Comparison of ENCODE assay signal across 8 mouse cellular contexts in genomic region chr6:47879049-47879716, GRCm38 (mm10). TPM values are rescaled to one million over a fixed set of nuclear protein-coding genes. Genes with fewer than 3 reads are reported as not detected.
DNase-seq lines count a peak whose midpoint lies in the region; ATAC-seq and TF ChIP-seq lines count a peak whose summit lies in the region.

No protein-coding gene starts in this region.

- H3K4me1 ChIP-seq in cerebellum, adult 2 months (ENCODE audit: control insufficient read depth, insufficient read depth, low read length) = peaks cover 11% of the 10 kb centered on the region
- peaks cover 30% of the 10 kb centered on the region for H3K4me1 ChIP-seq in liver, embryonic 12.5 days

- WGBS in cerebellum, adult 2 months = 40% methylated on average over 4 of the region's 4 CpGs
- WGBS in liver, embryonic 12.5 days (ENCODE audit: insufficient replicate concordance) = 65% methylated on average over 4 of the region's 4 CpGs

- H3K4me2 ChIP-seq in liver, embryonic 12.5 days = peak overlapping the region; percentile 91

- peak overlapping the region; percentile 66 for H3K4me3 ChIP-seq in cerebellum, adult 2 months (replicated peaks; ENCODE audit: insufficient read depth, low read depth, low read length)
- H3K4me3 ChIP-seq in liver, embryonic 12.5 days = peak overlapping the region; percentile 93; the same call in 1 of the 2 replicates

- ATAC-seq in liver, embryonic 12.5 days = no peak
- no peak for ATAC-seq in granulocyte monocyte progenitor cell, adult 5-6 weeks (replicated peaks; ENCODE audit: poor library complexity, severe bottlenecking)

- no peak overlapping the region for H3K27ac ChIP-seq in cerebellum, adult 2 months (ENCODE audit: insufficient read depth, low read length)
- H3K27ac ChIP-seq in liver, embryonic 12.5 days = no peak overlapping the region

- H3K27me3 ChIP-seq in cerebellum, adult 2 months (ENCODE audit: control insufficient read depth, insufficient read depth, low read length) = no peaks in the 10 kb centered on the region
- H3K27me3 ChIP-seq in liver, embryonic 12.5 days (replicated peaks) = no peaks in the 10 kb centered on the region

- peak overlapping the region; percentile 91; the same call in 1 of the 2 replicates for H3K9ac ChIP-seq in liver, embryonic 12.5 days

- H3K9me3 ChIP-seq in liver, embryonic 12.5 days (replicated peaks) = no peaks in the 10 kb centered on the region

- TF ChIP-seq POLR2A in cerebellum, adult 2 months (IDR thresholded peaks at IDR 0.05; ENCODE audit: borderline replicate concordance, insufficient read depth, low read length) = no peak

- no peak for TF ChIP-seq CTCF in cerebellum, adult 2 months (IDR thresholded peaks at IDR 0.05; ENCODE audit: borderline replicate concordance, insufficient read depth, low read depth, low read length)

- DNase-seq in cerebellum, adult 2 months = no peak
- DNase-seq in cerebellum, adult 18-20 months = no peak
- DNase-seq in urinary bladder, postnatal 36 days (ENCODE audit: low spot score in 2 of 2) = peak; percentile 27 to 57
- DNase-seq in urinary bladder, postnatal 4 days (ENCODE audit: low spot score in 2 of 2) = no peak
- DNase-seq in frontal cortex, postnatal 25 days (ENCODE audit: low spot score in 2 of 2) = no peak
- no peak for DNase-seq in cerebellum, adult 9-11 months

- peaks cover 45% of the 10 kb centered on the region for H3K36me3 ChIP-seq in liver, embryonic 12.5 days

RNA-seq across cellular contexts. Expression of gene Zfp282, which starts 2.2 kb away (rescaled TPM):
- polyA plus RNA-seq in cerebellum, adult 2 months (2012; rRNA removed) = 14.0 and 16.6 TPM in 2 replicates
- 6.2 and 6.5 TPM in 2 replicates for polyA plus RNA-seq in liver, embryonic 12.5 days (2016; fragmentation: Nextera tagmentation; extraction: Ambion mirVana)
- total RNA-seq in granulocyte monocyte progenitor cell, adult 5-6 weeks (2014; fragmentation: Nextera tagmentation) = 10.0 and 11.3 TPM in 2 replicates
- total RNA-seq in granulocyte monocyte progenitor cell, adult 5-6 weeks (2017) = 12.0 and 14.2 TPM in 2 replicates

RNA-seq across cellular contexts. Expression of gene Zfp212, which starts 41.1 kb away (rescaled TPM):
- 17.2 and 19.0 TPM in 2 replicates for polyA plus RNA-seq in cerebellum, adult 2 months (2012; rRNA removed)
- polyA plus RNA-seq in liver, embryonic 12.5 days (2016; fragmentation: Nextera tagmentation; extraction: Ambion mirVana) = 6.6 and 7.6 TPM in 2 replicates
- 8.3 and 13.9 TPM in 2 replicates for total RNA-seq in granulocyte monocyte progenitor cell, adult 5-6 weeks (2014; fragmentation: Nextera tagmentation)
- total RNA-seq in granulocyte monocyte progenitor cell, adult 5-6 weeks (2017) = 7.3 and 11.5 TPM in 2 replicates

RNA-seq across cellular contexts. Expression of gene Zfp398, which starts 43.7 kb away (rescaled TPM):
- polyA plus RNA-seq in cerebellum, adult 2 months (2012; rRNA removed) = 20.0 and 21.2 TPM in 2 replicates
- polyA plus RNA-seq in liver, embryonic 12.5 days (2016; fragmentation: Nextera tagmentation; extraction: Ambion mirVana) = 3.0 and 3.7 TPM in 2 replicates
- total RNA-seq in granulocyte monocyte progenitor cell, adult 5-6 weeks (2014; fragmentation: Nextera tagmentation) = 27.9 TPM in 2 replicates
- total RNA-seq in granulocyte monocyte progenitor cell, adult 5-6 weeks (2017) = 16.0 and 16.8 TPM in 2 replicates

RNA-seq across cellular contexts. Expression of gene Zfp786, which starts 48.5 kb away (rescaled TPM):
- 2.9 and 3.0 TPM in 2 replicates for polyA plus RNA-seq in cerebellum, adult 2 months (2012; rRNA removed)
- polyA plus RNA-seq in liver, embryonic 12.5 days (2016; fragmentation: Nextera tagmentation; extraction: Ambion mirVana) = 0.99 and 1.0 TPM in 2 replicates
- 0.13 and 11.2 TPM in 2 replicates for total RNA-seq in granulocyte monocyte progenitor cell, adult 5-6 weeks (2014; fragmentation: Nextera tagmentation)
- total RNA-seq in granulocyte monocyte progenitor cell, adult 5-6 weeks (2017) = 2.0 and 5.1 TPM in 2 replicates

Comparison
In these comparisons a context has a peak if more than half of its experiments do, and no peak if none do; other contexts are left out.
1. DNase-seq: peak in urinary bladder, postnatal 36 days (2 of 2); none in cerebellum, adult 2 months (0 of 2), cerebellum, adult 18-20 months (0 of 2), urinary bladder, postnatal 4 days (0 of 2), frontal cortex, postnatal 25 days (0 of 2) and cerebellum, adult 9-11 months (single experiment).